13 mouse cellular contexts compared by ENCODE assay signal in the genomic region with DNA sequence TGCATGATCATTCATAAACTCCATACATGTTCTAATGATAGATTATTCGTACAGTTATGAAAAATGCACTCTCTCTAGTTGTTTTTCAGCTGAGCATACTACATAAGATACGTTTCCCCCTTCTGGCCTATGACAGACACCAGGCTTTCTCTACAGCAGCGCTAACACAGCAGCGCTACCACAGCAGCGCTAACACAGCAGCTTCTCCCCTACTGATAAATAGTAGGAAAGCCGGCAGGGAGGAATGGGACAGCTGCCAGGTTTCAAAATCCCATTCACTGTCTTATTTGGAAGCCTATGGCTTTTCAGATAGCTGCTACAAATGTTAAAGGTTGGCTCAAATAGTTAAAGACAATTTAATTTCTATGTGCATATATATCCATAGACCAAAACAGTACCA.
DNase-seq lines count a peak whose midpoint lies in the region; ATAC-seq and TF ChIP-seq lines count a peak whose summit lies in the region.
"Had no signal": no experiment of that assay in that cellular context is flagged by ENCODE, and none has a peak within 500 bp of the region (broad histone marks: within the 10 kb centered on the region; RNA-seq: fewer than 3 reads in every experiment).

No protein-coding gene starts in this region.

- no peak for TF ChIP-seq POLR2A in cerebellum, adult 2 months (IDR thresholded peaks at IDR 0.05; ENCODE audit: borderline replicate concordance, insufficient read depth, low read length)

- no peak overlapping the region for H3K27ac ChIP-seq in cerebellum, adult 2 months (ENCODE audit: insufficient read depth, low read length)
- peak overlapping the region; percentile 68 for H3K27ac ChIP-seq in heart, embryonic 16.5 days (ENCODE audit: low read length)
- no peak overlapping the region for H3K27ac ChIP-seq in heart, embryonic 10.5 days
- no peak overlapping the region for H3K27ac ChIP-seq in midbrain, embryonic 13.5 days
- H3K27ac ChIP-seq in midbrain, embryonic 10.5 days (replicated peaks), result no peak overlapping the region
- H3K27ac ChIP-seq in hindbrain, postnatal 0 days, result no peak overlapping the region
- H3K27ac ChIP-seq: liver, embryonic 14.5 days had no signal

- ATAC-seq in heart, embryonic 16.5 days (replicated peaks; ENCODE audit: extremely low read depth, insufficient read depth, low FRiP score), result peak; percentile 74
- peak; percentile 55; the same call in 1 of the 2 replicates for ATAC-seq in midbrain, embryonic 13.5 days
- 0 out of 2 replicates have a peak, but pooled peaks have one; percentile 66 for ATAC-seq in hindbrain, postnatal 0 days

- peaks cover 17% of the 10 kb centered on the region for H3K36me3 ChIP-seq in heart, embryonic 16.5 days (ENCODE audit: control insufficient read depth, insufficient read depth)
- H3K36me3 ChIP-seq in heart, embryonic 10.5 days, result peaks cover 41% of the 10 kb centered on the region
- peaks cover 45% of the 10 kb centered on the region for H3K36me3 ChIP-seq in midbrain, embryonic 13.5 days
- peaks cover 75% of the 10 kb centered on the region for H3K36me3 ChIP-seq in midbrain, embryonic 10.5 days
- peaks cover 12% of the 10 kb centered on the region; the same call in 1 of the 2 replicates for H3K36me3 ChIP-seq in hindbrain, postnatal 0 days (ENCODE audit: insufficient read depth, low read length)

- 37% methylated on average over 6 of the region's 6 CpGs for WGBS in cerebellum, adult 2 months
- 23% methylated on average over 6 of the region's 6 CpGs for WGBS in heart, embryonic 16.5 days
- 46% methylated on average over 6 of the region's 6 CpGs for WGBS in heart, embryonic 10.5 days
- WGBS in midbrain, embryonic 13.5 days, result 59% methylated on average over 6 of the region's 6 CpGs
- WGBS in midbrain, embryonic 10.5 days, result 88% methylated on average over 6 of the region's 6 CpGs
- WGBS in hindbrain, postnatal 0 days, result 22% methylated on average over 6 of the region's 6 CpGs

- TF ChIP-seq CTCF in cerebellum, adult 2 months (IDR thresholded peaks at IDR 0.05; ENCODE audit: borderline replicate concordance, insufficient read depth, low read depth, low read length), result no peak
- TF ChIP-seq CTCF in hindbrain, postnatal 0 days (IDR thresholded peaks at IDR 0.05; ENCODE audit: low read depth), result no peak; the same call in 1 of the 2 replicates

- no peak overlapping the region for H3K9ac ChIP-seq in heart, embryonic 16.5 days (ENCODE audit: low read length)
- H3K9ac ChIP-seq in midbrain, embryonic 13.5 days (replicated peaks), result no peak overlapping the region
- H3K9ac ChIP-seq in hindbrain, postnatal 0 days (replicated peaks; ENCODE audit: low read length), result no peak overlapping the region
- H3K9ac ChIP-seq: liver, embryonic 14.5 days had no signal

- H3K9me3 ChIP-seq in heart, embryonic 16.5 days (replicated peaks; ENCODE audit: control insufficient read depth, low read length), result no peaks in the 10 kb centered on the region
- no peaks in the 10 kb centered on the region for H3K9me3 ChIP-seq in heart, embryonic 10.5 days
- H3K9me3 ChIP-seq in midbrain, embryonic 13.5 days, result no peaks in the 10 kb centered on the region
- H3K9me3 ChIP-seq in midbrain, embryonic 10.5 days (replicated peaks), result no peaks in the 10 kb centered on the region
- H3K9me3 ChIP-seq in hindbrain, postnatal 0 days (ENCODE audit: low read length), result no peaks in the 10 kb centered on the region
- H3K9me3 ChIP-seq: G1E had no signal

- no peaks in the 10 kb centered on the region; the same call in 1 of the 2 replicates for H3K4me1 ChIP-seq in cerebellum, adult 2 months (ENCODE audit: control insufficient read depth, insufficient read depth, low read length)
- peaks cover 27% of the 10 kb centered on the region for H3K4me1 ChIP-seq in heart, embryonic 16.5 days (ENCODE audit: control insufficient read depth, insufficient read depth, low read length)
- H3K4me1 ChIP-seq in heart, embryonic 10.5 days, result peaks cover 38% of the 10 kb centered on the region
- H3K4me1 ChIP-seq in midbrain, embryonic 13.5 days (replicated peaks), result no peaks in the 10 kb centered on the region
- no peaks in the 10 kb centered on the region for H3K4me1 ChIP-seq in midbrain, embryonic 10.5 days
- no peaks in the 10 kb centered on the region for H3K4me1 ChIP-seq in hindbrain, postnatal 0 days (ENCODE audit: insufficient read depth, low read length)

- H3K27me3 ChIP-seq in cerebellum, adult 2 months (ENCODE audit: control insufficient read depth, insufficient read depth, low read length), result no peaks in the 10 kb centered on the region
- no peaks in the 10 kb centered on the region for H3K27me3 ChIP-seq in heart, embryonic 16.5 days (ENCODE audit: control insufficient read depth, insufficient read depth, low read length)
- H3K27me3 ChIP-seq in heart, embryonic 10.5 days (ENCODE audit: insufficient read depth, poor library complexity, severe bottlenecking), result no peaks in the 10 kb centered on the region
- no peaks in the 10 kb centered on the region for H3K27me3 ChIP-seq in midbrain, embryonic 13.5 days
- no peaks in the 10 kb centered on the region for H3K27me3 ChIP-seq in midbrain, embryonic 10.5 days (ENCODE audit: low read depth, poor library complexity, severe bottlenecking)
- H3K27me3 ChIP-seq in hindbrain, postnatal 0 days (ENCODE audit: insufficient read depth, low read length), result no peaks in the 10 kb centered on the region

- peak overlapping the region; percentile 13 for H3K4me2 ChIP-seq in heart, embryonic 16.5 days (ENCODE audit: low read depth, low read length)
- H3K4me2 ChIP-seq in midbrain, embryonic 13.5 days (replicated peaks), result no peak overlapping the region
- H3K4me2 ChIP-seq in hindbrain, postnatal 0 days (ENCODE audit: low read depth, low read length), result no peak overlapping the region

- DNase-seq in cerebellum, adult 9-11 months, result peak; percentile 13
- no peak for DNase-seq in cerebellum, adult 2 months
- no peak for DNase-seq in heart, embryonic 10.5 days (ENCODE audit: low spot score)
- DNase-seq in midbrain, embryonic 10.5 days (ENCODE audit: low spot score), result no peak
- peak; percentile 74 for DNase-seq in hindbrain, postnatal 0 days (ENCODE audit: low spot score)
- DNase-seq in thymus, postnatal 14 days, result no peak
- DNase-seq: cerebellum, adult 8-10 months; kidney, postnatal 14 days had no signal

- H3K4me3 ChIP-seq in cerebellum, adult 2 months (replicated peaks; ENCODE audit: insufficient read depth, low read depth, low read length), result no peak overlapping the region
- no peak overlapping the region for H3K4me3 ChIP-seq in heart, embryonic 16.5 days (ENCODE audit: low read length)
- no peak overlapping the region for H3K4me3 ChIP-seq in heart, embryonic 10.5 days
- H3K4me3 ChIP-seq in midbrain, embryonic 13.5 days (replicated peaks), result no peak overlapping the region
- no peak overlapping the region for H3K4me3 ChIP-seq in midbrain, embryonic 10.5 days
- no peak overlapping the region for H3K4me3 ChIP-seq in hindbrain, postnatal 0 days (ENCODE audit: low read length)
- H3K4me3 ChIP-seq: erythroblast, embryonic 14.5 days had no signal

Comparison
In these comparisons a context has a peak if more than half of its experiments do, and no peak if none do; other contexts are left out.
1. DNase-seq: peak in cerebellum, adult 9-11 months (single experiment) and hindbrain, postnatal 0 days (single experiment); none in cerebellum, adult 2 months (0 of 2), heart, embryonic 10.5 days (single experiment), midbrain, embryonic 10.5 days (single experiment) and thymus, postnatal 14 days (single experiment).
2. Peak in every context shown above with its lines, with median percentiles within 50 percentile points of each other: ATAC-seq.